Mouse (Mus musculus): Measurements from ENCODE around the gene Csk.

DNA sequence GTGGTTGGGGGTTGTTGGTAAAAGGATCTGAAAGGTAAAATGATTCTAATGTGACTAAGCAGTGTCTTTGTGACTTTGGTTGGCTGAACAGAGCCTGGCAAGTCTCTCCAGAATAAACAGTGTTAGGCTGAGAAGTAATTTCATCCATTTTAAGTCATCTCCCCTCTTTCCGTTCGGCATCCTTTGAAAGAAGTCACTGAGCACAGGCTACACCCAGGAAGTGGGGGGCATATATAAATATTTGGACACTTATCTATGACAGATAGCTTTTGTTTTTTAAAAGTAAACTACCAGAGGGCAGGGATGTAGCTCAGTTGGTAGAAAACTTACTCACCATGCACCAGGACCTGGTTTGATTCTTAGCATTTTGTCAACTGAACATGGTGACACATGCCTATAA is 35.2 kb upstream of the Csk start:
- TF ChIP-seq POLR2A (IDR thresholded peaks at IDR 0.05; ENCODE audit: insufficient read depth, low read length) (no peak), EP300 (IDR thresholded peaks at IDR 0.05; ENCODE audit: insufficient read depth, low read depth, low read length) (no peak), CTCF (IDR thresholded peaks at IDR 0.05; ENCODE audit: low read depth, low read length) (no peak)

Data from ES-Bruce4 (cell line).